Mouse (Mus musculus): ENCODE results near the gene Spata31d1c. TPM values are rescaled to one million over a fixed set of nuclear protein-coding genes. Genes with fewer than 3 reads are reported as not detected.

Gene Spata31d1c
- polyA plus RNA-seq (2012; rRNA removed) = not detected in 2 replicates

- no peak for DNase-seq
- TF ChIP-seq POLR2A (IDR thresholded peaks at IDR 0.05; ENCODE audit: borderline replicate concordance, insufficient read depth, low read length) = no peak
- no peak for TF ChIP-seq CTCF (IDR thresholded peaks at IDR 0.05; ENCODE audit: borderline replicate concordance, insufficient read depth, low read depth, low read length)
- no peaks in the 10 kb centered on the region for H3K27me3 ChIP-seq (ENCODE audit: control insufficient read depth, insufficient read depth, low read length)
- no peak within 1 kb of the TSS for H3K4me3 ChIP-seq (replicated peaks; ENCODE audit: insufficient read depth, low read depth, low read length)
- H3K4me1 ChIP-seq (ENCODE audit: control insufficient read depth, insufficient read depth, low read length) = no peaks in the 10 kb centered on the region
- H3K27ac ChIP-seq (ENCODE audit: insufficient read depth, low read length) = no peak within 1 kb of the TSS
Observed at GRCm38 (mm10) chr13:65032758-65033157, at the start of gene Spata31d1c. Gene Spata31d1c, plus strand, starts transcription at chr13:65033058.

GRCm38 (mm10) chr13:64988828-64989227 lies 44.0 kb upstream of the Spata31d1c start:
- Histone ChIP-seq H3K27me3 (ENCODE audit: control insufficient read depth, insufficient read depth, low read length) (no peaks in the 10 kb centered on the region), H3K4me1 (ENCODE audit: control insufficient read depth, insufficient read depth, low read length) (no peaks in the 10 kb centered on the region)

GRCm38 (mm10) chr13:65005414-65005813 lies 27.4 kb upstream of the Spata31d1c start:
- no peak for DNase-seq
- no peak overlapping the region for H3K27ac ChIP-seq (ENCODE audit: insufficient read depth, low read length)
- H3K27me3 ChIP-seq (ENCODE audit: control insufficient read depth, insufficient read depth, low read length) = no peaks in the 10 kb centered on the region
- TF ChIP-seq CTCF (IDR thresholded peaks at IDR 0.05; ENCODE audit: borderline replicate concordance, insufficient read depth, low read depth, low read length) = no peak
- no peak for TF ChIP-seq POLR2A (IDR thresholded peaks at IDR 0.05; ENCODE audit: borderline replicate concordance, insufficient read depth, low read length)
- H3K4me1 ChIP-seq (ENCODE audit: control insufficient read depth, insufficient read depth, low read length) = no peaks in the 10 kb centered on the region
- no peak overlapping the region for H3K4me3 ChIP-seq (replicated peaks; ENCODE audit: insufficient read depth, low read depth, low read length)

More at GRCm38 (mm10) chr13:64988828-64989227, 44.0 kb upstream of the Spata31d1c start:
- TF ChIP-seq CTCF (IDR thresholded peaks at IDR 0.05; ENCODE audit: borderline replicate concordance, insufficient read depth, low read depth, low read length) (no peak), POLR2A (IDR thresholded peaks at IDR 0.05; ENCODE audit: borderline replicate concordance, insufficient read depth, low read length) (no peak)
- Histone ChIP-seq H3K4me3 (replicated peaks; ENCODE audit: insufficient read depth, low read depth, low read length) (no peak overlapping the region), H3K27ac (ENCODE audit: insufficient read depth, low read length) (no peak overlapping the region)
- DNase-seq = no peak

- H3K27me3 ChIP-seq (ENCODE audit: control insufficient read depth, insufficient read depth, low read length) = no peaks in the 10 kb centered on the region
- 90% methylated on average over 1 of the region's 1 CpGs for WGBS
- no peak for DNase-seq
- no peak overlapping the region for H3K27ac ChIP-seq (ENCODE audit: insufficient read depth, low read length)
- H3K4me3 ChIP-seq (replicated peaks; ENCODE audit: insufficient read depth, low read depth, low read length) = no peak overlapping the region
- TF ChIP-seq CTCF (IDR thresholded peaks at IDR 0.05; ENCODE audit: borderline replicate concordance, insufficient read depth, low read depth, low read length) = no peak
- no peak for TF ChIP-seq POLR2A (IDR thresholded peaks at IDR 0.05; ENCODE audit: borderline replicate concordance, insufficient read depth, low read length)
- no peaks in the 10 kb centered on the region for H3K4me1 ChIP-seq (ENCODE audit: control insufficient read depth, insufficient read depth, low read length)
Observed at GRCm38 (mm10) chr13:65006760-65007159, 26.1 kb upstream of the Spata31d1c start.

GRCm38 (mm10) chr13:65007971-65008370 lies 24.9 kb upstream of the Spata31d1c start:
- TF ChIP-seq CTCF (IDR thresholded peaks at IDR 0.05; ENCODE audit: borderline replicate concordance, insufficient read depth, low read depth, low read length) (no peak), POLR2A (IDR thresholded peaks at IDR 0.05; ENCODE audit: borderline replicate concordance, insufficient read depth, low read length) (no peak)
- WGBS = 48% methylated on average over 1 of the region's 1 CpGs
- no peak for DNase-seq

GRCm38 (mm10) chr13:65011052-65011738 lies 21.7 kb upstream of the Spata31d1c start:
- no peak for DNase-seq
- H3K4me3 ChIP-seq (replicated peaks; ENCODE audit: insufficient read depth, low read depth, low read length) = no peak overlapping the region
- TF ChIP-seq POLR2A (IDR thresholded peaks at IDR 0.05; ENCODE audit: borderline replicate concordance, insufficient read depth, low read length) (no peak), CTCF (IDR thresholded peaks at IDR 0.05; ENCODE audit: borderline replicate concordance, insufficient read depth, low read depth, low read length) (no peak)
- no peaks in the 10 kb centered on the region for H3K27me3 ChIP-seq (ENCODE audit: control insufficient read depth, insufficient read depth, low read length)
- 75% methylated on average over 4 of the region's 4 CpGs for WGBS
- no peak overlapping the region for H3K27ac ChIP-seq (ENCODE audit: insufficient read depth, low read length)
- H3K4me1 ChIP-seq (ENCODE audit: control insufficient read depth, insufficient read depth, low read length) = no peaks in the 10 kb centered on the region

More at GRCm38 (mm10) chr13:65007971-65008370, 24.9 kb upstream of the Spata31d1c start:
- Histone ChIP-seq H3K4me1 (ENCODE audit: control insufficient read depth, insufficient read depth, low read length) (no peaks in the 10 kb centered on the region), H3K4me3 (replicated peaks; ENCODE audit: insufficient read depth, low read depth, low read length) (no peak overlapping the region), H3K27ac (ENCODE audit: insufficient read depth, low read length) (no peak overlapping the region), H3K27me3 (ENCODE audit: control insufficient read depth, insufficient read depth, low read length) (no peaks in the 10 kb centered on the region)

- no peak for DNase-seq
- 55% methylated on average over 4 of the region's 4 CpGs for WGBS
- Histone ChIP-seq H3K4me1 (ENCODE audit: control insufficient read depth, insufficient read depth, low read length) (no peaks in the 10 kb centered on the region), H3K27me3 (ENCODE audit: control insufficient read depth, insufficient read depth, low read length) (no peaks in the 10 kb centered on the region), H3K4me3 (replicated peaks; ENCODE audit: insufficient read depth, low read depth, low read length) (no peak overlapping the region), H3K27ac (ENCODE audit: insufficient read depth, low read length) (no peak overlapping the region)
- TF ChIP-seq POLR2A (IDR thresholded peaks at IDR 0.05; ENCODE audit: borderline replicate concordance, insufficient read depth, low read length) (no peak), CTCF (IDR thresholded peaks at IDR 0.05; ENCODE audit: borderline replicate concordance, insufficient read depth, low read depth, low read length) (no peak)
Observed at GRCm38 (mm10) chr13:65035057-65035456, 2.2 kb downstream of the Spata31d1c start.

- DNase-seq = no peak
- WGBS = 83% methylated on average over 9 of the region's 9 CpGs
- no peak for TF ChIP-seq CTCF (IDR thresholded peaks at IDR 0.05; ENCODE audit: borderline replicate concordance, insufficient read depth, low read depth, low read length)
- no peak within 1 kb of the TSS for H3K4me3 ChIP-seq (replicated peaks; ENCODE audit: insufficient read depth, low read depth, low read length)
- H3K4me1 ChIP-seq (ENCODE audit: control insufficient read depth, insufficient read depth, low read length) = no peaks in the 10 kb centered on the region
- no peak within 1 kb of the TSS for H3K27ac ChIP-seq (ENCODE audit: insufficient read depth, low read length)
- no peaks in the 10 kb centered on the region for H3K27me3 ChIP-seq (ENCODE audit: control insufficient read depth, insufficient read depth, low read length)
Observed at GRCm38 (mm10) chr13:65052660-65053059, 19.8 kb downstream of the Spata31d1c start, which contains the start of gene Prss47. Gene Prss47, minus strand, starts transcription at chr13:65052760.
